Mouse (Mus musculus): ENCODE measurements around the gene Fhl2. TPM values are rescaled to one million over a fixed set of nuclear protein-coding genes. Genes with fewer than 3 reads are reported as not detected.
A peak's percentile ranks its signal among the peaks of the same experiment; 100 is the strongest.
"Not testable (repeated sequence)": the region's sequence is repeated elsewhere in the genome, so short reads cannot be mapped to it uniquely, and the experiment has no call there.

Gene Fhl2
- polyA plus RNA-seq, 1 experiment from 2014 or later, result 3.5 TPM

- no peaks in the 10 kb centered on the region for H3K4me1 ChIP-seq (replicated peaks)
- H3K27ac ChIP-seq, result no peak overlapping the region
- DNase-seq (no peak), ATAC-seq (ENCODE audit: low read depth) (no peak)
- H3K9ac ChIP-seq, result no peak overlapping the region
- no peaks in the 10 kb centered on the region for H3K36me3 ChIP-seq
- H3K4me2 ChIP-seq, result no peak overlapping the region
- H3K4me3 ChIP-seq (replicated peaks), result no peak overlapping the region
- H3K9me3 ChIP-seq (replicated peaks), result no peaks in the 10 kb centered on the region
- 64% methylated on average over 8 of the region's 8 CpGs for WGBS (ENCODE audit: insufficient replicate concordance)
- H3K27me3 ChIP-seq, result no peaks in the 10 kb centered on the region
These were observed 5.7 kb downstream of the Fhl2 start for GRCm38 (mm10) chr1:43191078-43191477.

- H3K27ac ChIP-seq; H3K4me1 ChIP-seq (replicated peaks); H3K36me3 ChIP-seq; H3K4me2 ChIP-seq; H3K27me3 ChIP-seq; DNase-seq; H3K9me3 ChIP-seq (replicated peaks); H3K4me3 ChIP-seq (replicated peaks); H3K9ac ChIP-seq; ATAC-seq (ENCODE audit: low read depth): not testable (repeated sequence)
- WGBS (ENCODE audit: insufficient replicate concordance), result 77% methylated on average over 11 of the region's 16 CpGs
These were observed 7.9 kb downstream of the Fhl2 start for GRCm38 (mm10) chr1:43188893-43189292.

DNA sequence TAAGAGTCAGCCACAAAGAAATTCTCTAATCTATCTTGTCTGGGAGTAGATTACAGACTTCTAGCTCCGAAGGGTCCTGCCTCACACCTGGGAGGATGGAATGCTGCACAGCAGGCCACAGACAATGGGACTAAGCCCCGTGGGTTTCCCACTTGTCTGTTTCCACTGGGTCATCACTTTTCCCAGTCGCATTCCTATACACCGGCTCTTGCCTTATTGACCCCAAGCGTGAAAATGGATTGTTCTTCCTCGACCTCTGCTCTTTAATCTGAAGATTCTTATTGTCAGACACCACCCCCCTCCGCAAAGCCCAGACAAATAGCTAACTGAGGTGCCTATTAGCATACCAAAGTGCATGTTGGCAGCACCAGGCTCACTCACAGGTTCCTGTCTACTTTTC, 10.4 kb downstream of the Fhl2 start:
- DNase-seq (no peak), ATAC-seq (ENCODE audit: low read depth) (no peak)
- Histone ChIP-seq H3K9ac (no peak overlapping the region), H3K27me3 (no peaks in the 10 kb centered on the region), H3K9me3 (replicated peaks) (no peaks in the 10 kb centered on the region), H3K4me1 (replicated peaks) (no peaks in the 10 kb centered on the region), H3K27ac (no peak overlapping the region), H3K4me2 (no peak overlapping the region), H3K36me3 (no peaks in the 10 kb centered on the region), H3K4me3 (replicated peaks) (no peak overlapping the region)
- WGBS (ENCODE audit: insufficient replicate concordance), result 34% methylated on average over 7 of the region's 7 CpGs

GRCm38 (mm10) chr1:43180912-43181311, 15.9 kb downstream of the Fhl2 start:
- Histone ChIP-seq H3K4me3 (replicated peaks) (no peak overlapping the region), H3K4me1 (replicated peaks) (no peaks in the 10 kb centered on the region), H3K4me2 (no peak overlapping the region), H3K36me3 (no peaks in the 10 kb centered on the region), H3K27me3 (no peaks in the 10 kb centered on the region), H3K9me3 (replicated peaks) (no peaks in the 10 kb centered on the region), H3K9ac (no peak overlapping the region), H3K27ac (no peak overlapping the region)
- ATAC-seq (ENCODE audit: low read depth) (no peak), DNase-seq (no peak)
- 62% methylated on average over 6 of the region's 6 CpGs for WGBS (ENCODE audit: insufficient replicate concordance)

DNA sequence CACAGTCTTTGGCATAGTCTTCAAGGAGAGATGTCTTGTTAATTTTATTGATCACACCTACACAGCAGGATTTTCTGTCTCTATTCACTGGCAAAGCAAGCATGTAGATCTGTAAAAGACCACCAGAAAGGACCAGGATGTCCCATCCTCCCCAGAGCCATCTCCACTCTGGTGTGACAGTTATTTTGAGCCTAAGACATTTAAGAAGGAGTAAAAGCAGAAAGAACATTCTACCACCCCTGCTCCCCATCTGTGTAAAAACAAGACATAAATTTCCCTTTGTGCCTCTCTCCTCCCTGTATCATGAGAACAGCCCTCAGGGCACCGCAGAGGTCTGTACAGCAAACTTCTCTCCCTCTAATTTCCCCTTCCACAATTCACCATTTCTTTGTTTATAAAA, 18.0 kb downstream of the Fhl2 start:
- H3K4me3 ChIP-seq (replicated peaks), result no peak overlapping the region
- no peaks in the 10 kb centered on the region for H3K9me3 ChIP-seq (replicated peaks)
- DNase-seq (no peak), ATAC-seq (ENCODE audit: low read depth) (no peak)
- H3K36me3 ChIP-seq, result no peaks in the 10 kb centered on the region
- H3K4me2 ChIP-seq, result no peak overlapping the region
- WGBS (ENCODE audit: insufficient replicate concordance), result 94% methylated on average over 1 of the region's 1 CpGs
- no peak overlapping the region for H3K9ac ChIP-seq
- H3K4me1 ChIP-seq (replicated peaks), result no peaks in the 10 kb centered on the region
- no peaks in the 10 kb centered on the region for H3K27me3 ChIP-seq
- no peak overlapping the region for H3K27ac ChIP-seq

GRCm38 (mm10) chr1:43178378-43178777, 18.4 kb downstream of the Fhl2 start:
- no peaks in the 10 kb centered on the region for H3K4me1 ChIP-seq (replicated peaks)
- no peak for DNase-seq
- H3K4me2 ChIP-seq, result no peak overlapping the region
- no peak overlapping the region for H3K9ac ChIP-seq
- H3K27ac ChIP-seq, result no peak overlapping the region
- no peaks in the 10 kb centered on the region for H3K27me3 ChIP-seq
- 56% methylated on average over 6 of the region's 6 CpGs for WGBS (ENCODE audit: insufficient replicate concordance)
- no peak for ATAC-seq (ENCODE audit: low read depth)
- H3K9me3 ChIP-seq (replicated peaks), result no peaks in the 10 kb centered on the region
- H3K4me3 ChIP-seq (replicated peaks), result no peak overlapping the region
- no peaks in the 10 kb centered on the region for H3K36me3 ChIP-seq

- Histone ChIP-seq H3K27ac (no peak overlapping the region), H3K36me3 (no peaks in the 10 kb centered on the region), H3K9me3 (replicated peaks) (no peaks in the 10 kb centered on the region), H3K4me3 (replicated peaks) (no peak overlapping the region), H3K4me2 (no peak overlapping the region), H3K4me1 (replicated peaks) (0 out of 2 replicates have a peak, but pooled peaks cover 3% of the 10 kb centered on the region), H3K27me3 (no peaks in the 10 kb centered on the region), H3K9ac (no peak overlapping the region)
- 55% methylated on average over 7 of the region's 7 CpGs for whole genome bisulfite sequencing (ENCODE audit: insufficient replicate concordance)
- DNase-seq (no peak), ATAC-seq (ENCODE audit: low read depth) (no peak)
These were observed 23.2 kb downstream of the Fhl2 start for GRCm38 (mm10) chr1:43173283-43174226.

DNA sequence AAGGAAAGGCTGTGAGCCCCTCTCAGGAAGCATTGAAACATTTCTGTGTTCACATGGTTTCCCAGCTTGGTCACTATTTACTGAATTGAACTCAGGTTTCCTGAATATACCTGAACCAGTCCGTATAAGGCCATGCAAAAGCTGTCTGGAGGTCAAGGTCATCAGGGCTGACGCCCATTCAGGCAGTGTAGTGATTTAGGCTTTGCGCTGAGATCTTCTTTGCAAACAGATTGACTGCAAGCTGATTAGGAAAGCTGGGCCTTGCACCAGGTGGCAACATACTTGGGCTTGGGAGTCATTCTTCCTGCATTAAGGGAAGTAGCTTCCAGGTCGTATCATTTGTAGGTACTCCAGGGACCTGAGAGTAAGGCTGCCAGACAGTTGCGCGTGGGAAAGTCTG, 25.0 kb downstream of the Fhl2 start:
- Histone ChIP-seq H3K9me3 (replicated peaks) (no peaks in the 10 kb centered on the region), H3K4me2 (no peak overlapping the region), H3K27me3 (no peaks in the 10 kb centered on the region), H3K27ac (no peak overlapping the region), H3K9ac (no peak overlapping the region), H3K36me3 (no peaks in the 10 kb centered on the region), H3K4me1 (replicated peaks) (0 out of 2 replicates have a peak, but pooled peaks cover 3% of the 10 kb centered on the region), H3K4me3 (replicated peaks) (no peak overlapping the region)
- 73% methylated on average over 6 of the region's 6 CpGs for WGBS (ENCODE audit: insufficient replicate concordance)
- DNase-seq, result no peak
- no peak for ATAC-seq (ENCODE audit: low read depth)

GRCm38 (mm10) chr1:43171093-43171492, 25.7 kb downstream of the Fhl2 start:
- H3K36me3 ChIP-seq, result no peaks in the 10 kb centered on the region
- no peak overlapping the region for H3K4me3 ChIP-seq (replicated peaks)
- H3K9me3 ChIP-seq (replicated peaks), result no peaks in the 10 kb centered on the region
- no peak for ATAC-seq (ENCODE audit: low read depth)
- H3K27ac ChIP-seq, result peak overlapping the region; percentile 23; the same call in 1 of the 2 replicates
- H3K9ac ChIP-seq, result no peak overlapping the region
- no peak for DNase-seq
- 13% methylated on average over 3 of the region's 3 CpGs for WGBS (ENCODE audit: insufficient replicate concordance)
- no peaks in the 10 kb centered on the region for H3K27me3 ChIP-seq
- H3K4me1 ChIP-seq (replicated peaks), result 0 out of 2 replicates have a peak, but pooled peaks cover 3% of the 10 kb centered on the region
- H3K4me2 ChIP-seq, result no peak overlapping the region

DNA sequence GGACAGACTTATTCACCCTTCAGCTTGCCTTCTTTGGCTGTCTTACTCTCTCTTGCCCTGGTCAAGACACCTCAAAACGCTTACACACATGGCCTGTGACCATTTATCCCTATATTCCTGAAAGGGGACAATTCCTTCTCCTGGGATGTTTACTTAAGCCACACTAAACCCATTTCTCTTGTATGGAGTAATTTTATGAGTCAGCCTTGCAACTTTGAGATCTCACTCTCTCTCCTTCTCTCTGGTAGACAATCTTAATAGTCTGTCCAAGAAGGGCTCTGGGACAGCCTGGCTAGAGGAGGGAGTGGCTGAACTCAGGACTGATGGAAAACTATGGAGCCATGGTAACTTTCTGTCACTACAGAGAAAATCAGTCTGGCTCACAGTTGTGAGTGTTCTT, 27.1 kb downstream of the Fhl2 start:
- H3K27me3 ChIP-seq, result peaks cover 5% of the 10 kb centered on the region
- H3K4me3 ChIP-seq (replicated peaks), result no peak overlapping the region
- H3K9ac ChIP-seq, result no peak overlapping the region
- no peaks in the 10 kb centered on the region for H3K36me3 ChIP-seq
- no peak for ATAC-seq (ENCODE audit: low read depth)
- 59% methylated on average over 1 of the region's 1 CpGs for WGBS (ENCODE audit: insufficient replicate concordance)
- H3K9me3 ChIP-seq (replicated peaks), result no peaks in the 10 kb centered on the region
- no peak overlapping the region for H3K27ac ChIP-seq
- 0 out of 2 replicates have a peak, but pooled peaks cover 3% of the 10 kb centered on the region for H3K4me1 ChIP-seq (replicated peaks)
- DNase-seq, result no peak
- no peak overlapping the region for H3K4me2 ChIP-seq

DNA sequence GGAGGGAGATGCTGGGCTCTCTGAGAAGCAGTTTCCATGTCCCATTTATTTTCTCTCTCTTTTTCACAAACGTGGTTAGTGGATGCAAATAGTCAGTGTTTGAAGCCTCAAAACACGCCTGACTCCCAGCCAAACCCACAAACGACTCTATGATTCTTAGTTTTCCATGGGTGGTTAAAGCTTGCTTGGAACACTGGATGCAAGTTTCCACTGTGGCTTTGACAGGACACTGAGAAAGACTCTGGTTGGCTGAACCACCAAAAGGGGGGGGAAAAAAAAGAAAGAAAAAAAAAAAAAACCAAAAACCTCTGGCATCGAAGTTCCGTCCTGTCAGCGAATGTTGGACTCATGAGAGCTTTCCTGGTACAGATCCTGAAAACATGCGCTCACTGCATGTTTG, 27.6 kb downstream of the Fhl2 start:
- Histone ChIP-seq H3K9ac (no peak overlapping the region), H3K9me3 (replicated peaks) (no peaks in the 10 kb centered on the region), H3K4me3 (replicated peaks) (no peak overlapping the region), H3K27me3 (peaks cover 9% of the 10 kb centered on the region), H3K4me2 (no peak overlapping the region), H3K27ac (no peak overlapping the region), H3K4me1 (replicated peaks) (0 out of 2 replicates have a peak, but pooled peaks cover 3% of the 10 kb centered on the region), H3K36me3 (no peaks in the 10 kb centered on the region)
- 62% methylated on average over 7 of the region's 7 CpGs for WGBS (ENCODE audit: insufficient replicate concordance)
- ATAC-seq (ENCODE audit: low read depth) (no peak), DNase-seq (no peak)

DNA sequence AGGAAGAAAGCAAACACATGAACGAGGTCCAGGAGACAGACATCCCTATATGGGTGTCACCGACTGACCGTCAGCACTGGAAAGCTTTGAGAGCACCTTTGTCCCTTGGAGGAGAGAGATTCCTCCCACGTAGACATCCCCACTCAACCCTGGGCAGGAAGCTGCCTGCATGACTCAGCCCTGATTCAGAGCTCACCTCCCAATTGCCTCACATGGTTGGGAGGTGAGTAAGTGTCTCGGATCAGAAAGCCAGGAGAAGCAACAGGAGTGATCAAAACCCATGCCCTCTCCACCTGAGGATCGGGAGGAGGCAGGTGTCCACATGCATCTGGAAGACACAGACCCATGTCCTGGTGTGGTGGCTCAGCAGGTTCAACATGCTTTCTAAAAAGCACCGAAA, 28.2 kb downstream of the Fhl2 start:
- H3K27ac ChIP-seq, result no peak overlapping the region
- peaks cover 15% of the 10 kb centered on the region for H3K27me3 ChIP-seq
- WGBS (ENCODE audit: insufficient replicate concordance), result 53% methylated on average over 7 of the region's 7 CpGs
- H3K4me1 ChIP-seq (replicated peaks), result peaks cover 6% of the 10 kb centered on the region; the same call in 1 of the 2 replicates
- no peaks in the 10 kb centered on the region for H3K9me3 ChIP-seq (replicated peaks)
- H3K4me2 ChIP-seq, result no peak overlapping the region
- no peak for ATAC-seq (ENCODE audit: low read depth)
- H3K9ac ChIP-seq, result no peak overlapping the region
- no peak overlapping the region for H3K4me3 ChIP-seq (replicated peaks)
- no peak for DNase-seq
- H3K36me3 ChIP-seq, result no peaks in the 10 kb centered on the region
